Mouse (Mus musculus) C2C12 (cell line): Measurements from ENCODE around the gene Krtap10-4. TPM values are rescaled to one million over a fixed set of nuclear protein-coding genes. Genes with fewer than 3 reads are reported as not detected.

Source experiments
- polyA plus RNA-seq: library from polyadenylated mRNA; unstranded; fragments of >200 nt; fragmentation: generic; extraction: Trizol; gene quantifications from one replicate; pipeline ENCODE4 v1.2.1, GENCODE M21; 2012; ENCODE audit warnings: missing spikeins

The Krtap10-4 gene
- polyA plus RNA-seq, 1 experiment, result not detected

Other genes with a start within 250 kb of the Krtap10-4 start
- 96.1 TPM for gene Pttg1ip, start 245.4 kb downstream of the Krtap10-4 start, polyA plus RNA-seq
- 152 TPM for gene Sumo3, start 221.0 kb downstream of the Krtap10-4 start, polyA plus RNA-seq
- gene Gm49325, start 220.9 kb downstream of the Krtap10-4 start, polyA plus RNA-seq, result 5.1 TPM
- gene Ube2g2, start 204.8 kb downstream of the Krtap10-4 start, polyA plus RNA-seq, result 85.5 TPM
- not detected for gene Tspear, start 140.5 kb downstream of the Krtap10-4 start, polyA plus RNA-seq
- not detected for gene Gm19402, start 136.3 kb downstream of the Krtap10-4 start, polyA plus RNA-seq
- not detected for gene Gm9508, start 129.9 kb downstream of the Krtap10-4 start, polyA plus RNA-seq
- not detected for gene Gm10272, start 120.5 kb downstream of the Krtap10-4 start, polyA plus RNA-seq
- not detected for gene Gm10024, start 115.6 kb downstream of the Krtap10-4 start, polyA plus RNA-seq
- gene Gm10142, start 111.3 kb downstream of the Krtap10-4 start, polyA plus RNA-seq, result not detected
- not detected for gene Krtap12-1, start 106.5 kb downstream of the Krtap10-4 start, polyA plus RNA-seq
- not detected for gene Gm10100, start 100.6 kb downstream of the Krtap10-4 start, polyA plus RNA-seq
- gene Gm18596, start 84.5 kb downstream of the Krtap10-4 start, polyA plus RNA-seq, result not detected
- not detected for gene Gm9736, start 75.7 kb downstream of the Krtap10-4 start, polyA plus RNA-seq
- gene Gm3233, start 67.4 kb downstream of the Krtap10-4 start, polyA plus RNA-seq, result not detected
- not detected for gene Gm3238, start 55.8 kb downstream of the Krtap10-4 start, polyA plus RNA-seq
- not detected for gene Gm7138, start 50.2 kb downstream of the Krtap10-4 start, polyA plus RNA-seq
- not detected for gene Gm3250, start 44.6 kb downstream of the Krtap10-4 start, polyA plus RNA-seq
- gene Gm7137, start 38.9 kb downstream of the Krtap10-4 start, polyA plus RNA-seq, result not detected
- gene Gm9639, start 32.0 kb downstream of the Krtap10-4 start, polyA plus RNA-seq, result not detected
- not detected for gene Gm19668, start 28.0 kb downstream of the Krtap10-4 start, polyA plus RNA-seq
- gene Gm9507, start 15.3 kb downstream of the Krtap10-4 start, polyA plus RNA-seq, result not detected
- gene Gm2696, start 12.4 kb downstream of the Krtap10-4 start, polyA plus RNA-seq, result not detected
- not detected for gene Krtap10-10, start 8.9 kb upstream of the Krtap10-4 start, polyA plus RNA-seq
- gene Gm36176, start 19.7 kb upstream of the Krtap10-4 start, polyA plus RNA-seq, result not detected
- gene Gm10318, start 25.8 kb upstream of the Krtap10-4 start, polyA plus RNA-seq, result not detected
- not detected for gene Gm3285, start 34.9 kb upstream of the Krtap10-4 start, polyA plus RNA-seq
- gene Lrrc3, start 75.4 kb upstream of the Krtap10-4 start, polyA plus RNA-seq, result 0.01 TPM
- gene Trpm2, start 143.5 kb upstream of the Krtap10-4 start, polyA plus RNA-seq, result 0.02 TPM
- 14.6 TPM for gene 1810043G02Rik, start 151.4 kb upstream of the Krtap10-4 start, polyA plus RNA-seq
- 45.2 TPM for gene Pfkl, start 183.0 kb upstream of the Krtap10-4 start, polyA plus RNA-seq
- gene Dnmt3l, start 214.9 kb upstream of the Krtap10-4 start, polyA plus RNA-seq, result not detected
- gene Aire, start 216.5 kb upstream of the Krtap10-4 start, polyA plus RNA-seq, result not detected
- gene Icosl, start 242.2 kb upstream of the Krtap10-4 start, polyA plus RNA-seq, result 0.06 TPM